Mouse (Mus musculus) embryonic facial prominence, embryonic 10.5 days (tissue): ENCODE measurements around the gene Ttn. TPM values are rescaled to one million over a fixed set of nuclear protein-coding genes. Genes with fewer than 3 reads are reported as not detected.

Source experiments
- DNase-seq: peaks from one replicate; pipeline ENCODE4 v3.0.0-alpha.2; 2017; ENCODE audit warnings: low spot score
- H3K27ac ChIP-seq: fragments of 300-500 bp; sonication (generic); replicated peaks from 2 replicates; pipeline ENCODE4 v1.5.1; 2016; ENCODE audit warnings: mild to moderate bottlenecking
- H3K27me3 ChIP-seq: fragments of 300-500 bp; sonication (generic); replicated peaks from 2 replicates; pipeline ENCODE4 v1.6.1; 2016; ENCODE audit warnings: low read depth, mild to moderate bottlenecking; ENCODE audit not compliant: poor library complexity, severe bottlenecking
- H3K36me3 ChIP-seq: fragments of 300-500 bp; sonication (generic); replicated peaks from 2 replicates; pipeline ENCODE4 v1.6.1; 2016; ENCODE audit warnings: mild to moderate bottlenecking, moderate library complexity
- H3K4me1 ChIP-seq: fragments of 300-500 bp; sonication (generic); 2 replicates; pipeline ENCODE4 v1.6.1; 2016
- H3K4me3 ChIP-seq: fragments of 300-500 bp; sonication (generic); 2 replicates; pipeline ENCODE4 v1.5.1; 2016; ENCODE audit warnings: mild to moderate bottlenecking, moderate library complexity
- H3K9me3 ChIP-seq: fragments of 300-500 bp; sonication (generic); 2 replicates; pipeline ENCODE4 v1.6.1; 2016; ENCODE audit warnings: mild to moderate bottlenecking
- WGBS: fragments of 180-500 bp; shearing (Covaris S2); methylation state at CpG from one replicate; pipeline ENCODE4 v1.1.7; 2016; 5-methylcytosine and 5-hydroxymethylcytosine counted together
- polyA plus RNA-seq: library from polyadenylated mRNA; unstranded; fragments of >200 nt; fragmentation: Nextera tagmentation; extraction: Ambion mirVana; gene quantifications from 2 replicates; pipeline ENCODE4 v1.2.1, GENCODE M21; 2016

Ttn gene
- polyA plus RNA-seq, 1 experiment from 2014 or later = 0.64 TPM

DNA sequence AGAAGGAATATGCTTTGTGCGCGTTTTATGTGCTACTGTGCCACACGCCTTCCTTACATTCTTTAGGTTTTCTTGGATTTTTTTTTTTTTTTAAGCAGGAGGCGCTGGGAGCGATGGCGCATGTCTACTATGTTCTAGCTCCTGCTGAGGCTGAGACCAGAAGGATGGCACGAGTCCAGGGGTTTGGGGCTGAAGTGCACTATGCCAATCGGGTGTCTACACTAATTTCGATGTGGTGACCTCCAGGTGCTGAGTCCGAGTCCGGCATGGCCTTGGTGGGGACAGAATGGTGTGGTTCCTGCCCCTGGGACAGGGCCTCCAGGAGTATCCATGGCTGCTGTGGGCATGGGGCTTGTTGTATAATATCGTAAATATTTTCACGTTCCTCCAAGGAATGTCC is 323.8 kb downstream of the Ttn start:
- no peak overlapping the region for H3K27ac ChIP-seq
- 82% methylated on average over 13 of the region's 13 CpGs for WGBS

DNA sequence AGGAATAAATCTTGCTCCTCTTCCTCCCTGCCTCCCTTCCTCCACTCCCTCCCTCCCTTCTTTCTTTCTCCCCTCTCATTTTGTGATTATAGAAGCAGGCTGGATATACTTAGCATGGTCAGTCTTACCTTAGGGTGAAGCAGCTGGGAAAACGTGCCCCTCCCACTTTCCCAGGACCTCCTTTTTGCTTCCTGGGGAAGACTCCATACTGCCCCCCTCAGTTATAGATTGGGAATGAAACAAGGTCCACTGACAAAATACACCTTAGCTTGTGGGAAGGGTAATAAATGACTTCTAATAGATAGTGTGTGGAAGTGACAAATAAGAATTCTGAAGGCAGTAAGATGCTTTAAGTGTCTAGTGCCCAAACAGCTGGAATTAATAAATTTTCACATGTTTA is 326.4 kb downstream of the Ttn start:
- Histone ChIP-seq H3K9me3 (no peaks in the 10 kb centered on the region), H3K36me3 (no peaks in the 10 kb centered on the region), H3K4me1 (no peaks in the 10 kb centered on the region), H3K4me3 (no peak overlapping the region), H3K27me3 (no peaks in the 10 kb centered on the region), H3K27ac (no peak overlapping the region)
- no peak for DNase-seq
- 10% methylated on average over 1 of the region's 1 CpGs for WGBS

More for the DNA sequence above, 323.8 kb downstream of the Ttn start:
- no peak overlapping the region for H3K4me3 ChIP-seq
- no peak for DNase-seq
- H3K36me3 ChIP-seq = peaks cover 22% of the 10 kb centered on the region
- no peaks in the 10 kb centered on the region for H3K27me3 ChIP-seq
- H3K9me3 ChIP-seq = no peaks in the 10 kb centered on the region
- no peaks in the 10 kb centered on the region for H3K4me1 ChIP-seq

DNA sequence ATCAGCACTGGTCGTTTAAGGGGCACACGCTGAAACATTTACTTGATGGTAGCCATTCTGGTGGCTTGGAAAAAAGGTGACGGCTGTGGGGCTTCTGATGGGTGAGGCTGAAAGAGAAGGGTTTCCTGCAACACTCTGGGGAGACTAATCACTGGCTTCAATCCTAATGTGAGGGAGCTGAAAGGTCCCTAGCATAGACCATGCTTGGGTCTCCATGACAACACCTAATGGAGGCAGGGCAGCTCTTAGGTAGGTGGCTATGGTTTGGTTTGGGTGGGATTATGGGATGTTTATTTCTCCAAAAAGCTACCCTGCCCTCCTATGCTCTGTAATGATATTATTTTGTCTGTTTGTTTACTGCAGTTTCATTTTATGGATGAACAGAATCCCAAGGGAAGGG is 326.9 kb downstream of the Ttn start:
- H3K36me3 ChIP-seq = no peaks in the 10 kb centered on the region
- H3K4me1 ChIP-seq = no peaks in the 10 kb centered on the region
- no peak overlapping the region for H3K27ac ChIP-seq
- H3K27me3 ChIP-seq = no peaks in the 10 kb centered on the region
- no peak overlapping the region for H3K4me3 ChIP-seq
- WGBS = 81% methylated on average over 3 of the region's 3 CpGs
- DNase-seq = no peak
- H3K9me3 ChIP-seq = no peaks in the 10 kb centered on the region

DNA sequence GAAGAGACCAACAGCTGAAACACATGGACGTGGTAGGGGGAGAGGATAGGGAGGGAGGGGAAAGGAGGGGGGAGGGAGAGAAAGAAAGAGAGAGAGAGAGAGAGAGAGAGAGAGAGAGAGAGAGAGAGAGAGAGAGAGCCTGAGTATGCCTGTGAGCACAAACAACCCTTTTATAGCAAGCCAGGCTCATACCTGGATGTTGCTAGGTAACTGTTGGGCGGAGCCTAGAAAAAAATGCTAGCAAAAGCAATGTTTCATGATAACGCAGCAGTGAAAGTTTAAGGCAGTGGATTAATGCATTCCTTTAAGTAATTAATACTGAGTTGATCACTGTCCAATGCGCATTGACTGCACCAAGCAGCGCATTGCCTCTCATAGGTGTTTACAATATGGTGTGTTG is 327.7 kb downstream of the Ttn start:
- Histone ChIP-seq H3K27ac (no peak overlapping the region), H3K36me3 (no peaks in the 10 kb centered on the region), H3K4me1 (no peaks in the 10 kb centered on the region), H3K9me3 (no peaks in the 10 kb centered on the region), H3K27me3 (no peaks in the 10 kb centered on the region), H3K4me3 (no peak overlapping the region)
- 87% methylated on average over 5 of the region's 5 CpGs for WGBS
- no peak for DNase-seq

Other genes starting within 250 kb of the Ttn start
- gene Ccdc141, start 188.1 kb upstream of the Ttn start, polyA plus RNA-seq = 4.8 and 6.5 TPM in 2 replicates